Mouse (Mus musculus) cerebellum, adult 11 months (tissue): ENCODE data around the gene Rab44.
A peak's percentile ranks its signal among the peaks of the same experiment; 100 is the strongest.

ENCODE experiments used
- DNase-seq: peaks from one replicate; pipeline ENCODE4 v3.0.0; 2022

Rab44 gene

DNA sequence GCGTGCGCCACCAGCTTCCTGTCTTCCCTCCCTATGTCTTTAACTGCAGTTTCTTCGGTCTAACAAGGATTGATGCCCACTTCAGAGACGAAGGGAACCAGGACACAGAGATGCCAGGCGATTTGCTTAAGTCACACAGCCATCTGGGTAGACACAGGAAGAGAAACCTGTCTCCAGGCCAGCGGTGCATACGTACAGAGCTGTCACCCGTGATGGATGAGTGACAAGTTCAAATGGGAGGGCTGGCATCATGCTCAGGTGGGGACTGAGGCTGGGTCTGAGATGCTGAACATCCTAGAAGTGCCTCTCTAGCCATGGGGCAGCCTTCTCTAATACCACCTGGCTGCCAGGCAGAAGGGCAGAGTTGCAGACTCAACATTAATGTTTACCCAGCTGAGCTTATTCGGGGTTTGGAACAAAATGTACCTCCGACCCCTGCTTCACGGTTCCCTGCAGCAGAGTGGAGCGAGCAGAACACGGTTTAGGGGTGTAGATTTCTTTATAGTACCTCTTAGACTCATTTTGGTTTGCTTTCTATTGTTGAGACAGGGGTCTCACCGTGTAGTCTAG lies 56.6 kb downstream of the Rab44 start:
- no peak for DNase-seq

DNA sequence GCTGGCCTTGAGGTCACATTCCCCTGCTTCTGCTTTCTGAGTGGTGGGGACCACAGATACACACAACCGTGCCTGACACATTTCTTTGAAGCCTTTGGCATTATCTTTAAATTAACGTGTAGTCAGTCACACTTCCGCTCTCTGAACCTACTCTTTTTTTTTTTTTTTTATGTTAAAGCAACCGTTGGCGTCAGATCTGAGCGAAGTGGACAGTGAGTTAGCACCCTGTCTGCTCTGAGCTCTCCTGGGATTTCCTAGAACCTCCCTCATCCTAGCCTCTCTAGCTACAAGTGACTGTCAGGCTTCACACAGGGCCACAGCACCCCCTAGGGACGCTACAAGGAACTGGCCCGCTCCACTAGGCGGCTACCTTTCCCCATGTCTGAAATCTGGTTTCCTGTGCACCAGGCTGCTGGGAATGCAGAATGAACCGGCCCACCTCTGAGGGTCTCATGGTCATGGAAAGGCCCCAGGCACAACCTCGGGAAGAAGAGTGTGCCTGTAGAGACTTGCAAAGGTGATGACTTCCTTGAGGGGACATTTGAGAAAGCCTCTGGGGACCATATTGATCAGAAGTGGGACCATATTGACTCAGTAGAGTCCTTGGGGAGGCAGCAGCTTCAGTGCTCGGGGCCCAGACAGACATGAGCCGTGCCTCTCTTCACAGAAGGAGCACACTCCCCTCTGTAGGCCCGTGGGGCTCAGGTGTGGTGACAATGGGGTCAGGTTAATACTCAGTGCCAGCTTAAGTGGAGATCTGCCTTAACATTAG lies 57.2 kb downstream of the Rab44 start:
- DNase-seq = peak; percentile 64

DNA sequence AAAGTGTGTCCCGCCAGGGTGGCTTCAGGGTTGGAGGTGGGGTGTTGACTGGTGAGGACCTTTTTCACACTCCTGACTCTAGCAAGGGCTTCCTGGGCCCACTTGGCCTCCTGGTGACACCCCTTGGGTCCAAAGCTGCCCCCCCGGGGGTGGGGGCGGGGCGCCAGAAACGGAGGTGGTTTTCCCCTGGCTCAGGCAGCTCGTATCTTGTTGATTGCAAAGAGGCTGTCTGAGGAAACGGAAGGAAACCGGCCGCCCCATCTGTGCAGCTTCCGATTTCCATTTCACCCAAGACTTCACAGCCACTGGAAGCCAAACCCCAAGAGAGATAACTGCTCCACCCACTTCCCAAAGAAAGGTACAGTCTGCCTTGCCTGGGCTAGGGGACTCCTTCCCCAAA lies 58.1 kb downstream of the Rab44 start:
- no peak for DNase-seq

DNA sequence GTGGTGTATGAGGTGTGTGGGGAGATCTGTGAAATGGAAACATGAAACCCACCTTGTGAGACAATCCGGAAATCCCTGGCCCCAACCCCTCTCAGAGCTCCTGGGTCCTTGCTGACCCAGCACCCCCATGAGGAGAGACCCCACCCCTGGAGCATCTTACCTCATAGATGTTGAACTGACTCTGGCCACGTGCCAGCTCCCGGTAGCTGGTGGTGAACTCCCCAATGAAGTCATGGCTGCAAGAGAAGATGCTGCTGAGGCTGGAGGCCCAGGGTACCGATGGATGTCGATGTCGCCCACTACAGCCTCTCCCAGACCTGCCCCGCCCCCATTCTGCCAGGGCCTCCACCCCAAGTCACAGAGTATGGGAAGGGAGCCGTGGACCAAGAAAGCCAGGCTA lies 59.2 kb downstream of the Rab44 start:
- DNase-seq = no peak

DNA sequence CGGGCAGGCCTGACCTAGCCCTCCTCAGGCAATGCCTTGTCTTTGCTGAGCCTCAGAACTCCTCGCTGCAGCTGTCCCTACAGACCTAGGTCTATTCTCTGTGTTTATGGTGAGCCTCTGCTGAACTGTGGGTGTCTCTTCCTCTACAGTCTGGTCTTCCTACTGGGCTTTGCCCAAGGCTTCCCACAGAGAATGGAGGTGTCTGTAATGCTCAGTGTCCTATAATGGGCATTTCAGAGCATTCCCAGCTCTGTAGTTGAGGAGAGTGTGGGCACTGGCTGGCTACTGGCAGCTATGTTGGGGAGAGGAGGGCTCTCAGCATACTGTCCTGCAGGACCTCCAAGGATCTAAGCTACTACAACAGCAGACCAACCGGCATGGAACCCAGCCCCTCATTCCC lies 61.7 kb downstream of the Rab44 start:
- no peak for DNase-seq

DNA sequence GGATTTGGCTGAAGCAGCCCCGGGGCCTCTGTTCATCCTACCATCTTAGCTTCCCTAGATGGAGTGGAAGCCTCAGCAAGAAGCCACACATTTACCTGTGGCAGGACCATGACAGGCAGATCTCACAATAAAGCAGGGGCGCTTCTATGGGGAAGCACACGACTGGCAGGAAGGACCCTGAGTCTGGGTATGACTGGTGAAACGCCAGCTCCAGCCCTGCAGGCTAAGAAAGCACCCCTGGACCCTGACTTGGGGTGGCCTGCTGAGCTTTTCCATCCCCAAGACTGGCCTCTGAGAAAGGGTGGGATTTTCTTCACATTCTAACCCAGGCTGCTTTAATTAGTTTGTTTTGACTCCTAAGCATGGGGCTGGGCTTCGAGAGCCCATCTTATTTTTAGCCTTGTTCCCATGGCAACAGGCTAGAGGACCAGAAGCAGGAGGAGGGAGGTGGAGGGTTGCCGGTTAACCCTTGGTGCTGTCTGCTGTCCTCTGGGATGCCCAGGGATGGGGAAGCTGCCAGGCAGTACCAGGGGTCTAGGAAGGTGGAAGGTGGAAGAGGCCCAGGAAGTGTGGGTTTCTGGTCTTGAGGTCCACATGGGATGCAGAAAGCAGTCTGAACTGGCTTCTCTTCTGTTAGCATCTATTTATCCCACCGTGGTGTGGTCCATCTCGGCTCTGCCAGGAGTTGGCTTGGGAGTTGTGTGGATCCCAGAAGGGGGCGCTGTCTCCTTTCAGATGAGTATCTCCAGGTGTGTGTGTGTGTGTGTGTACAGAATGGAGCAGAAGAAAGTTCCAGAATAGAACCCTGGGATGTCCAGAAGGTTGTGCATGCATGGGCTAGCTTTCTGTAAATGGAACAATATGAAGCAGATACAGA lies 62.7 kb downstream of the Rab44 start:
- DNase-seq = peak; percentile 18

DNA sequence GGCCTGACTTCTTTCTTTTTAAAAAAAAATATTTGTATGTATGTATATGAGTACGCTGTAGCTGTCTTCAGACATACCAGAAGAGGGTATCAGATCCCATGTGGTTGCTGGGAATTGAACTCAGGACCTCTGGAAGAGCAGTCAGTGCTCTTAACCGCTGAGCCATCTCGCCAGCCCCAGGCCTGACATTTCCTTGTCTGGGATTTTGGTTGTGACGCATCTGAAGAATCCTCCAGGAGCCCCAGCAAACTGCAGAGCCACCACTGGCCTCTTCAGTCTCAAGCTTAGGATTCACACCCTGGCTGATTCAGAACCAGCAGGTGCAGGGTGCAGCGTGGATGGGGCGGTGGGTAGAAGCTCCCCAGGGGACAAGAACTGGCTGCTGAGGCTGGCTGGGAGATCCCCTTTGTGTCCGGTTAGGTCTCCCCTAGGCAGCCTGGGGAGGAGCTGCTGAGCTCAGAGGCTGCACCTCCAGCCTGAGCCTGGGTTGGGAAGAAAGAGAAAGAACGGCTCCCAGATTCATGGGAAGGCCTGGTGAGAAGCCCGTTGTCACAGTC lies 64.6 kb downstream of the Rab44 start:
- DNase-seq = no peak

DNA sequence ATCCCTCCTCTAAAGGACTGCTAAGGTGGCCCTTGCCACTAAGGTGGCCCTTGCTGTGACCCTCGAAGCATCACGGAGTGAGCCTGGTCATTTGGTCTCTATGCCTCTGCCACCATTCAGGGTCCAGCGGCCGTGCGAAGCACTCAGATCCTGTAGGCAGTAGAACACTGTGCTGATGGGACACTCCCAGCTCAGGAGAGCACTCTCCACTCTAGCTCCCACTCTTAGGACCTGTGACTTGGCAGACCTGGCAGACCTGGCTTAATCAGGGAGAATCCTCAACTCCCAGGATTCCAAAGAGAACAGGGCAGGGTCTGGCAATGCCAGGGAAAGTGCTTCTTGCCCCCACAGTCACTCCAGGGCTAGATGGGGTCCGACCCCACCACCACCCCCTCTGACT lies 66.0 kb downstream of the Rab44 start:
- DNase-seq = no peak

DNA sequence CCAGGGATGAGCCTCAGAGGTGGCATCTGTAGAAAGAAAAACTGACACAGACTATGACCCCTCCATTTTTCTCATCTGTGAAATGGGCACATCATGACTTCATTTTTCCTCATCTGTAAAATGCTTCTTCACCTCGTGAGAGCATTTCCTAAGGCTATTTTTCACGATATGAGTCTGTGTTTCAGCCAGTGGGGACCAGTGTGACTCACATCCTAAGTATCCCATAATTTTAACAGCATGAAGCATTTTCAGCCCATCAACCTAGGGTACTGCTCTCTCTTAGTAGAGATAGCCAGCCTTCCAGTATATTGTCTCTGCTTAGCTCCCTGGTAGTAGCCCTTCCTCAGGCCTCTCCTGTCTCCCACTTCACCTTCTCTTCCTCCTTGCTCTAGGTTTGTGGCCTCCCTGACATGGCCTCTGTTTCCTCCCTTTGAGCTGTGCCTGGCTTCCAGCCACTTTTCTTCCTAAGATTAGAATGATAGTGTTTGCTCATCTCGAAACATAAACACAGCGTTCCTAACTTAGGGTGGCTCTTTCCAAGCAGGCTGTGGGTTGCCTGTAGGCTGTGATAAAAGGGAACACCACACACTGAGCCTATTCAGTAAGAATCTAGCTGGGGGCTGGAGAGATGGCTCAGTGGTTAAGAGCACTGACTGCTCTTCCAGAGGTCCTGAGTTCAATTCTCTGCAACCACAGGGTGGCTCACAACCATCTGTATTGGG lies 66.6 kb downstream of the Rab44 start:
- DNase-seq = no peak

DNA sequence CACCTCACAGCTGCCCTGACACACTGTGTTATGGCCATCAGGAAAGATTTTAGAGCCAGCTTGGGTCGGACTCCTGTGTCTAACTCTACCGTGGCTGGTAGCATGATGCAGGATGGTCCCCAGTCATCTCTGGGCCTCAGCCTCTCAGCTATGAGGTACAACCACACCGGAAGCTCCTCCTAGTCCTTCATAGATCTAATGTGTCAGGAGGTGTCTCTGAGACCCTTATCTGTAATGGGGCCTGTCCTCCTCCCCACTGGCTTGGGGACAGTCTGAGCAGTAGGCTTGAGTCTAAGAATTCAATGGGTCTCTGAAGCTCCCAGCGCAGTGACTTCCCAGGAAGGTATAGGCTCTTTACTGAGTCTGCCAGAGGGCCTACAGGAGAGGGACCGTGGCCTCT lies 67.8 kb downstream of the Rab44 start:
- DNase-seq = no peak

DNA sequence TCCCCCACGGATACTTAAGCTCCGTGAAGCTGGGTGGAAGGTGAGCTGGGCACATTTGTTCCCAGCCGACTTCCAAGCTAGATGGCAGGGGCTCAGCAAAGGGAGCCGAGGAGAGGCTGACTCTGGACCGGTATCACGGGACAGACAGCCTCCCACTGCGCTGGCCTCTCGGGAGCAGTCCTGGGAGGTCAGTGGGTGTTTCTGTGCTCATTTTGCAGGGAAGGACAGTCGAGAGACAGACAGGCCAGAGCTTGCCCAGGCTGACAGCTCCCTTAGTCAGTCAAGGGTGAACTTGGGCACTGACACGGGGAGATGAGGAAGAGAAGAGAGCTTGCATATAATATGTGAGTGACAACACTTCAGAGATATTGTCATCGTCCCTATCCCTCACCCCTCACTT lies 69.2 kb downstream of the Rab44 start:
- DNase-seq = no peak

DNA sequence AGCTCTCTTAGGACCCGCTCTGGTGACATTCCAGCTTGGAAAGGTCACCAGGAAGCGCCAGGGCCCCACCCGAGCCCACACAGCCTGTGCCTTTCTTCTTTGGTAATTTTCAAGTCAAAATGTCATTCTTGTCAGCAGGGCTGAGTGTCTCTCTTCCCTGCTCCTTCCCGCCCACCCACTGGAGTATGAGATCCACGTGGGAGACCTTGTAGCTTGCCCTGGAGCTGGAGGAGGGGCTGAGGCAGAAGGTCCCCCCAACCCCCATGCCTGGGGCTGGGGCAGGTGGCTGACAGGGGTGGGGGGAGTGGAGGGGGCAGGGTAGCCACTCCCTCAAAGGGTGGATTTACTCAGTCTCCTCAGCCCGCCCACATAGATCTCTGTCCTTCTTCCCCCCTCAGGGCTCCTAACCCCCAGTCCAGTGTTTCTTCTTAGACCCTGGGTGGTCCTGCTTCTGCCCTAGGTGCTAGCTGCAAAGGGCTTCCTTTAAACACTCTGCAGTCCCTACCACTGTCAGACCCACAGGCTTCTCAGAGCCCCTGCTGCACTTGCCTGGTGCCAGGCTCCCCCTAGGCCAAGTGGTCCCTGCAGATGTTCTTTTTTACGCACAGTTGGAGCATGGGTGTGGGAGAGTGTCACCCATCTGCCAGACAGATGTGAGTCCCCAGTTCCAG lies 71.6 kb downstream of the Rab44 start:
- no peak for DNase-seq

DNA sequence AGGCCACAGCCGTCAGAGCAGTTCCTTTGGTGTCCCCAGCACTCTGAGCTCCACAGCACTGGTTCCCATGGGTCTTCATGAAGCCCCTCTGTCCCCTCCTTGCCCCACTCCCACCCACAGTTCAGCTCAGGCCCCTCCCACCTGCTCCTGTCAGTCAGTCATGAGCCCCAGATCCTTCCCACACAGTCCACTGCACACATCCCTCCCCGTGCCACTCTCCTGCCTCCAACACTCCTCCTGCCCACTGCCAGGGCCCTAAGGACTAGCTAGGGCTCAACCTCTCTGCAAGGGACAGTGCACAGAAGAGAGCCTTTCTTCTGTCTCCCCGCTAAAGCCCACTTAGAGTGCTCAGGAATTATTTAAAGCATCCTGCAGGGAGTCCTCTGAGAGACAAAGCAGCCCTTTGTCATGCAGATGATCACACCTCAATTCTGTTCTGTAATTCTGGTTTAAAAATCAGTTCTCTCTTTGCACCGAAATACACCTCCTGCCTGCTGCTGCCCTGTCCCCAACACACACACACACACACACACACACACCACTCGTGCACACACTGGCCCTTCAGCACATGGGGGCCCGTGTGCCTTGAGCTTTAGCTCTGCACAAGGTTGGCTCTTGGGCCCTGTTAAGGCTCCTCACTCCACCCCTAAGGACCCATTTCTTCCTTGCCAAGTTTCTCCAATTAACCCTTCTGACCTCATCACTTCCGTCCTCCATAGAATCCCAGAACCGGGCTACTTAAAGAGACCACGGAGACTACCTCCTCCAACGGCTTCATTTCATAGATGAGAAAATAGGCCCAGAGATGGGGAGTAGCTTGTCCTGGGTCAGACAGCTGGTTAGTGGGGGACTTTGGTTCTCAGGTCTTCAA lies 73.3 kb downstream of the Rab44 start:
- DNase-seq = no peak

DNA sequence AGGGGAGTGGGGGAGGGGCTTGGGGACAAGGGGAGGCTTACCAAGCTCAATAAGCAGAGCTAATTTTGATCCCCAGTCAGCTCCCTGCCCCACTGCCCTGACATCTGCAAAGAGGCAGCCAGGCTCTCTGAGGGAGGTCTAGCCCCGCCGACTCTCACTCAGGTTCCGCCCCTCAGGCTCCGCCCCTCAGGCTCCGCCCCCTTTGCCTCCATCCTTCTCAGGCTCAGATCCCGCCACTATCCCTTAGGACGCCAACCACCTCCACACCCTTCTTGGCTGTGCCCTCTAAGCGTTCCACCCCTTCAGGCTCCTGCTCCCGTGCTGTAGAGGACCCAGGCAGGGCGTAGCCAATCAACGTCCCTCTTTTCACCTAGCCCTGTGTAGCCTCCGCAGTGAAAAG lies 75.0 kb downstream of the Rab44 start:
- DNase-seq = no peak

DNA sequence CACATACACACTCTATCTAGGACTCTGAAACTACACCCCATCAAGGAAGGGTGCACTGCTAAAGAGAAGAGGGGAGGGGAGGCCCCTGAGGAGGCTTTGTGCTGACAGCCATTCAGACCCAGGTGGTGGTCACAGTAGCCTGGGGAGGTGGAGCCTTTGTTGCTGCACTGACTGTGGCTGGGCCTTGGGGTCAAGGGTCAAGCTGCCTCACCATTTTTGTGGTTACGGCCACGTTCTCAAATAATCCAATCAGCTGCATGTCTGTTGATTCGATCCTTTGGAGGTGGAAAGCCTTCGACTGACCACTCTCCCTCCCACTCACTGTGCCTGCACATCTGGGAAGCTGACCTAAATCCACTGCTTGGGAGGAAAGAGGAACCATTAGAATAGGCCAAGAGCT lies 81.6 kb downstream of the Rab44 start:
- DNase-seq = no peak
